Mouse (Mus musculus): ENCODE measurements around the gene Htr5b.
A peak's percentile ranks its signal among the peaks of the same experiment; 100 is the strongest.

Gene Htr5b

GRCm38 (mm10) chr1:121528399-121528720 lies at the start of gene Htr5b:
Gene Htr5b (minus strand): TSS chr1:121528465.
- peak; percentile 68 for ATAC-seq (ENCODE audit: low TSS enrichment)

GRCm38 (mm10) chr1:121577491-121577890 lies 49.2 kb upstream of the Htr5b start:
- no peak for ATAC-seq (ENCODE audit: low TSS enrichment)

DNA sequence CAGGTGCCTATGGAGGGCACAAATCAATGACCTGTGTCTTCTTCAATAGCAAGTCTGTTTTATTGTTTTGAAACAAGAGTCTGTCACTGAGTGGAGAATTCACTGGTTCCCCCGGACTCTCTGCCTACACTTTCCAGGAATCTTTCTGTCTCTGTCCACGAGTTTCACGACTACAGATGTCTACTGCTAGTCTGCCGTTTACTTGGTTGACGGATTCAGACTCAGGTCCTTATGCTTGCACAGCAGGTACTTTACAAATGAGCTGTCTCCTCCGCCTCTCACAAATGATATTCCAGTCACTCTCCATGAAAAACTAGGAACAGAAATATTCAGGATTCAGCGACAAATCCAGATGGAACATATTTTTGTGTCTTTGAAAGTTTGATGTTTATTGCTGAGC lies 42.3 kb upstream of the Htr5b start:
- peak; percentile 58 for ATAC-seq (ENCODE audit: low TSS enrichment)

- ATAC-seq (ENCODE audit: low TSS enrichment): peak; percentile 97
Observed at GRCm38 (mm10) chr1:121567521-121568489, 39.5 kb upstream of the Htr5b start, which contains the start of gene Ddx18. Gene Ddx18 (minus strand): TSS chr1:121567989.

GRCm38 (mm10) chr1:121557861-121558260 lies 29.6 kb upstream of the Htr5b start:
- no peak for ATAC-seq (ENCODE audit: low TSS enrichment)

- peak; percentile 69 for ATAC-seq (ENCODE audit: low TSS enrichment)
Observed at GRCm38 (mm10) chr1:121551457-121551835, 23.2 kb upstream of the Htr5b start.

- ATAC-seq (ENCODE audit: low TSS enrichment): peak; percentile 34; the same call in 1 of the 2 replicates
Observed at GRCm38 (mm10) chr1:121550801-121551456, 22.7 kb upstream of the Htr5b start.

DNA sequence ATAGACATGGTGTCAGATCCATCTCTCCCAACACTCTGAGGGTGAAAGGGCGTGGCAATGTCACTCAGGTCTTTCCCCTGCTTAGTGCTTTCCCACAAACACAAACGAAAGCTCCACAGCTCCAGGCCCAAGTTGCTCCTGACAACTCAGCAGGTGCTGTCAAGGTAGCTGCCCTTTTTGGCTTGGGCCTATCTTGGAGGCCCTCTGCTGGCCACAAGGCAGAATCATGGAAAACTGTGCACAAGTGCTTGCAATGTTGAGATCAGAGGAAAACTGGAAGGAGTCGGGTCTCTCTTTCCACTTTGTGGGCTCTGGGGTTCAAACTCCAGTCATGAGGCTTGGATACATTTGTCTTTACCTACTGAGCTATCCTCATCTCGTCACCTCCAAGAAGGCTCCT lies 21.2 kb upstream of the Htr5b start:
- ATAC-seq (ENCODE audit: low TSS enrichment): peak; percentile 38; the same call in 1 of the 2 replicates

DNA sequence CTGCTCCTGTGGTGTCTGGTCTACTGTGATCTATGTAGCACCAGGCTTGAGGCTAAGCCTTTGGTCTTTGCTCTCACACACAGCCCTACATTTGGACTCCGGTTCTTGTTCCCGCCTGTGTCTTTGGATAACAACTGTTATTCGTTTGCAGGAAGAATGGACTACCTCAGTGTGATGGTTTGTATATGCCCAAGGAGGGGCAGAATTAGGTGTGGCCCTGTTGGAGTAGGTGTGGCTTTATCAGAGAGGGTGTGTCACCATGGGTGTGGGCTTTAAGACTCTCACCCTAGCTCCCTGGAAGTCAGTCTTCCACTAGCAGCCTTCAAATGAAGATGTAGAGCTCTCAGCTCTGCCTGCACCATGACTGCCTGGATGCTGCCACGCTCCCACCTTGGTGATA lies 20.4 kb upstream of the Htr5b start:
- no peak for ATAC-seq (ENCODE audit: low TSS enrichment)

DNA sequence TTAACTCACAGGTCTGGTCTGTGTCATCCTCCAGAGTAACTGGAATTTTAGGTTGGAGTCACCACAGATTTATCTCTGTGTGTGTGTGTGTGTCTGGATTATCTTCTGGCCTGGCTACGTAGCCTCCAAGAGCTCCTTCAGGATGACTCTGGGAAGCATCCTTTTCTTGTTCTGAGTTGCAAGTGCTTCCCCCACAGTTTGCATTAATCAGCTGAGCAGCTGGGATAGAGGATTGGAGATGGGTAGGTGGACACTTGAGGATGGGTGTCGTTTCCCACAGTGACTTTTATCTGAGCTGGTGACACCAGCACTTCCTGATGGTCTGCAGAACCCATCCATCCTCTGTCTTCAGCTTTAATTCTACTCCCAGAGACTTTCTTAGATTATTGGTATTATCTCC lies 18.6 kb upstream of the Htr5b start:
- peak; percentile 69 for ATAC-seq (ENCODE audit: low TSS enrichment)

GRCm38 (mm10) chr1:121540361-121540760 lies 12.1 kb upstream of the Htr5b start:
- ATAC-seq (ENCODE audit: low TSS enrichment): peak; percentile 47; the same call in 1 of the 2 replicates

DNA sequence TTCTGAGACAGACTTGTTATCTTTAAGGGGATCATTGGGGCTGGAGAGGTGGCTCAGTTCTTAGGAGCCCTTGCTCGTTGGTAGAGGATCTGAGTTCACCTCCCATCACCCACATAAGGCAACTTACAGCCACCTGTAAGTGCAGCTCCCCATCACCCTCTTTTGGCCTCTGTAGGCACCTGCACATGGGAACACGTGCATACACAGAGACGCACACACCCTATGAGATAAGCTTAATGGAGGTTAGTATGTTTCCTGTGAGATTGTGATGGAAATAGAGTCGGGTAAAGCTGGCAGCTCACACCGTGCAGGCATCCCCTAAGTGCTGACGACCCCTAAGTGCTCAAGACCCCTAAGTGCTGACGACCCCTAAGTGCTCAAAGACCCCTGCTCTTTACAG lies 3.2 kb upstream of the Htr5b start:
- no peak for ATAC-seq (ENCODE audit: low TSS enrichment)

- ATAC-seq (ENCODE audit: low TSS enrichment): no peak
Observed at GRCm38 (mm10) chr1:121529286-121529685, 1.0 kb upstream of the Htr5b start.

GRCm38 (mm10) chr1:121527600-121528398 lies 466 bp downstream of the Htr5b start:
- peak; percentile 53 for ATAC-seq (ENCODE audit: low TSS enrichment)

DNA sequence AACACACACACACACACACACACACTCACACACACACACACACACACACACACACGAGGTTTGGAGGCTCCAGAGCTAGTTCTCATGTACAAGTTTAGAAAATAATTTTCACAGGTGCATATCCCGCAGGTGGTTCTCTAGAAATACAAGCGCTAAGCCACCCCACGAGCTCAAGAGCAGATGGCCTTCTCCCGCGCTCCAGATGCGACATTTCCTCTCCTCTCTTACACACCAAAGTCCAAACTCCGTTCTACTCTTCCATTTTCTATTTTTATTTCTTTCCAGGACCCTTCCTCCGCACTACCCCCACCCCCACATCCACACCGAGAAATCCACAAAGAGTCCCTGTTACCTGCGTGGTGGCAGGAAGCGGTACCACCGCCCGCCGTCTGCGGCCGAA lies 1.2 kb downstream of the Htr5b start:
- peak; percentile 35; the same call in 1 of the 2 replicates for ATAC-seq (ENCODE audit: low TSS enrichment)

GRCm38 (mm10) chr1:121518609-121519008 lies 9.7 kb downstream of the Htr5b start:
- ATAC-seq (ENCODE audit: low TSS enrichment): no peak

DNA sequence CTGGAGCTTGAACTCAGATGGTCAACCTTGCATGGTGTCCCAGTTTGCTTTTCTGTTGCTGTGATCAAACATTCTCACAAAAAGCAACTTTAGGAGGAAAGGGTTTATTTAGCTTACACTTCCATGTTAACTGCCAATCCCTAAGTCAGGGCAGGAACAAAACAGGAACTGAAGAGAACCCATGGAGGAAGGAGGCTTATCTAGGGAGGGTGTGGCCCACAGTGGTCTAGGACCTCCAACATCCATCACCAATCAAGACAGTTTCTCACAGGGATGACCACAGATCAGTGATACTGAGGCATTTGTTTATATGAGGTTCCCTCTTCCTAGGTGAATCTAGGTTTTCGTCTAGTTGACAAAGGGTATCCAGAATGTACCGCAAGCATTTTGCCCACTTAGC lies 16.3 kb downstream of the Htr5b start:
- no peak for ATAC-seq (ENCODE audit: low TSS enrichment)

- no peak for ATAC-seq (ENCODE audit: low TSS enrichment)
Observed at GRCm38 (mm10) chr1:121511186-121511585, 17.1 kb downstream of the Htr5b start.

DNA sequence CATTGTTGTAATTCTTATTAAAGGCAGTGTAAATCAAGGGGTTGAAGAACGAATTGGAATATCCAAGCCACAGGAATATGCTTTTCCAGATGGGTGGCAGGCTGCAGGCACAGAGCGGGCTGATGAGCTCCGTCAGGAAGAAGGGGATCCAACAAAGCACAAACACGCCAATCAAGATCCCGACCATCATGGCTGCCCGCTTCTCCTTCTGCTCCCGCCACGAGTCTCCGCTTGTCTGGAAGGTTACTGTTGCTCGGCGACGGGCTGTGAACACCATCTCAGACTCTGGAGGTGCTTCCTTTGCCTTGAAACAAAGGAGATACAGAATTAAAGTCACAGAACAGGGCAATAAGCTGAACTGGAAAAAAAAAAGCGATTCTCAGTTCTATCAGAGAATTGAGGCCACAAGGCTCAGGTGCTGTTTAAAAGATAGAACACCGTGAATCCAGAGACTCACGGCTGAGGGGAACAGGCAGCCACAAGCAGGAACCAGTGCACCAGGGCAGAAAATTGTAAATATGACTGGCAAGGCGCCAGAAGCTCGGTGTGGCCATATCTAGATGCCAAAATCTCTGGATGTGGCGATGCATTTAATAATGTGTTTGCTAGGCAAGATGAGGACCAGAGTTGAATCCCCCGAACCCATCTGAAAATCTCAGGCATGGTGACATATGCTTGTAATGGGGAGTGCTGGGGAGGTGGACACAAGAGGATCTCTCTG lies 17.7 kb downstream of the Htr5b start:
- 0 out of 2 replicates have a peak, but pooled peaks have one; percentile 38 for ATAC-seq (ENCODE audit: low TSS enrichment)

- ATAC-seq (ENCODE audit: low TSS enrichment): no peak
Observed at GRCm38 (mm10) chr1:121508729-121509128, 19.5 kb downstream of the Htr5b start.

GRCm38 (mm10) chr1:121497093-121497492 lies 31.2 kb downstream of the Htr5b start:
- no peak for ATAC-seq (ENCODE audit: low TSS enrichment)
